Mouse (Mus musculus) T-helper 2 cell (primary cell): ENCODE measurements at regions not wholly inside any gene's neighbourhood (a gene's known extent, or its start where the extent isn't known, plus 50 kb on each side); places are given as distances from the start of the nearest gene placed in this dataset.

ENCODE experiments used
- in situ Hi-C: fragments of 300-600 bp; cut with MboI, MseI; formaldehyde crosslinking; loops from one replicate; pipeline ENCODE4 v1.15.1; 2025; ENCODE audit warnings: high pct_unique_total_duplicates

DNA sequence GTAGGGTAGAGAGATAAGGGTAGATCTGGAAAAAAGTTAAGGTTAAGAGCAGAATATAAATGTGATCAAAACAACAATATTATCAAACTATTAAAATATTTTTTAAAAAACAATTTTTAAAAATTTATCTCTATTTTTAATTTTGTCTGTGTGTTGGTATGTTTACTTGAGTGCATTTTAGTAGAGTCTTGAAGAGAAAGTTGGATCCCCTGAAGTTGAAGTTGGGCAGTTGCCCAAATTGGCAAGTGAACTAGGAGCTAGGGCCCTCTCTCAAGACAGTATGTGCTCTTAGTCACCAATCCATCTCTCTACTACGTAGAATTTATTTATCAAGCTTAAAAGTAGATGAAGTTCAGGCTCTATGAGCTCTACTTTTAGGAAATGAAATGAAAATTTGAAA, 59.9 kb downstream of the Adamts1 start:
- in situ Hi-C loops: no loop called here

DNA sequence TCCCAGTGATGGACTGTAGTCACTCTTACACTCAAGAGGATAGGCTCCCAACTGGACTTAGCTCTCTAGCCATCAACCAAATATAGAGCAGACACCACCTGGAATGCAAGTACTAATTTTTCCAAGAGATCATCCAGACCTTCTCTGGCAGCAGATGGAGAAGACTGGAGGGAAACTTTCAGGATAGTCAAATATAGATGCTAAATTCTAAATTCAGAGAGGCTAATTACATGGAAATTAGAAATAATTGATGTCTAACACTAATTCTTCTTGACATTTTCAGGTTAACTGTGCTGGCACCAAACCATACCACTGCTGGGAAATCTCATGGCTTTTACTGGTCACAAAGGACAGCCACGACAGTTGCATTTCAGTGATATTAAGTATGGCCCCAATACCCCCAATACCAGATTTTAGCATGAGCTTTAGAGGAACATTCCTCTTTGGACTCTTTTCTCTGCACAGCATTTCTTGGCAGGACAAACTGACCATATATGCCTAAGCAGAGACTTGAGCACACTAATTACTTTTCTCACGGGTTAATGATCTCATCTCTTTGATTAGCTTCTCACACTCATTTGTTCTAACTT, 64.2 kb downstream of the Adamts1 start:
- in situ Hi-C loops: no loop called here

DNA sequence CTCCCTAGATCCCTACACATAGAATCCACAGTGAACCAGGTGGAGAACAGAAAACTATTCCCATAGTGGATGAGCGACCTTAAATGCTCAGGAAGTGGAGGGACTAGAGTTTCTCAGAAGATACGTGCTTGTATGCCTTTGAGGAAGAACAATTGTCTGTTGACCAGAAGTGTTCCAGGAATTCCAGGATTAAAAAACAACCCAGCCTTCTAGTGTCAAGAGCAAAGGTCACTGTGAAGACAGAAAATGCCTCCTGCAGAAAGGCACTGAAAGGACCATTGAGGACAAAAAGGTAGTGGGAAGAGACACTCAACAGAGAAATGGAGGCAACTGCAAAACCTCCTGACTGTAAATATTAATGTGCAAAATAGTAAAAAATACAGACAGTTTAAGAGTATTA, 74.9 kb downstream of the Adamts1 start:
- in situ Hi-C loops: no loop called here

DNA sequence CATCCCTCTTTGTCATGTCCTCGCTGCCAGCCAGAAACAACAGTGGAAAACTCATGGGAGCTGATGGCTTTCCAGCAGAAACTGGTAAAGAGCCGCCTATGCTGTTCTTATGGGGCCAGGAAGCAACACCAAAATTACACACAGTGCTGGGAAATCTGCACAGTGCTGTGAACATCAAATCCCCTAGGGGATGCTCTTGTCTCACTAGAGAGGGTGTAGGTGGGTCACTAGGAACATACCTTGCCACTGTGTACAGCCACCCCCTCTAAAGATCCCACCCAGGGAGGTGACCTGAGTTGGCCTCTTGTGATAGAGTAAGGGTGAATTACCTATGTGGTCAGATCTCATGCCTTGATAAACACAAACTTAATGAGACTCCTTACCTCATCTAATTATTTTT, 80.9 kb downstream of the Adamts1 start:
- in situ Hi-C loops: no loop called here

DNA sequence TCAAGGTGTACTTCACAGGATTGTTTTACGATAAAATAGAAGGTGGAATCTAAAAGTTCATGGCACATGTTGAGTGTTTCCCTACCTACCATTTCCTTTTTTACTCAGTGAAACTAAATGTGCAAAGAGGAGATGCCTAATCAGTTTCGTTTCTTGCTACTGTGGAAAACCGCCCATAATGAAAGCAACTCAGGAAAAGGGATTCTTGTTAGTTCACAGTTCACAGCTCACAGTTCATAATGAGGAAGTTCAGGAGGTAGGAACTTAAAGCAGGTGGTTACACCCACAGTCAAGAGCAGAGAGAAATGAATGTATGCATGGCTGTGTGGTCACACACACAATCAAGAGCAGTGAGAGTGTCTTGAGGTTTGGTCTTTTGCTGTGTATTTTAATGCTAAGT, 90.6 kb downstream of the Adamts1 start:
- in situ Hi-C loops: no loop called here

DNA sequence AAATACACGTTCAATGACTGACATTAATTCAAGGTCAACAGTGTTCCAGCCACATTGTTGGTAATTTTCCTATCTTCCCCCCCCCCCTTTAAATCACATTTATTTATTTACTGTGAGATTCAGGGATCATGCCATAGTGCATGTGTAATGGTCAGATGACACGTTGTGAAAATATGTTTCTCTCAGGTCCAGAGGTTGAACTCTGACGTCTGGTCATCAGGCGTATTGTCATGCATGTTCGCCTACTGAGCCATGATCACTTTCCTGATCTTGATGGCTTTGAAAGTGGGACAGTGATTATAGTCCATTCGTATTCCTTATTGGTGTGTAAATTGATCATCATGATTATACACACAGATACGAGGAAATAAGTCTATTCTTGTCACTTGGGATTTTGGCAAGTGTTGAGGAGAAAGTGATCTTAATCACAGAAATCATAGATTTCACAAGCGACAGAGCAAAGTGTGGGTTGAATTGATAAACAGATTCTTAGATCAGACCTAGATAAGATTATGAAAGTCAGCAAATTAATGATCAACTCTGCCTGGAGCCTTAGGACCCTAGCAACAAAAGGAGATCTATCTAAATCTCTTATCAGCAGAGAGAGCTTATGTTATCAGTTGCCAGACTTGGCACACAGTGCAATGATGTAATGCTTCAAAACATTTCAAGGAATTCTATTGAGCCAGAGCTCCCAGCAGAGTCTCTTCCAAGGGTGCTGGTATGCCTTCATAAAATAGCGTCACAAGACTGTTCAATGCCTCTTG, 98.5 kb downstream of the Adamts1 start:
- in situ Hi-C loops: no loop called here

DNA sequence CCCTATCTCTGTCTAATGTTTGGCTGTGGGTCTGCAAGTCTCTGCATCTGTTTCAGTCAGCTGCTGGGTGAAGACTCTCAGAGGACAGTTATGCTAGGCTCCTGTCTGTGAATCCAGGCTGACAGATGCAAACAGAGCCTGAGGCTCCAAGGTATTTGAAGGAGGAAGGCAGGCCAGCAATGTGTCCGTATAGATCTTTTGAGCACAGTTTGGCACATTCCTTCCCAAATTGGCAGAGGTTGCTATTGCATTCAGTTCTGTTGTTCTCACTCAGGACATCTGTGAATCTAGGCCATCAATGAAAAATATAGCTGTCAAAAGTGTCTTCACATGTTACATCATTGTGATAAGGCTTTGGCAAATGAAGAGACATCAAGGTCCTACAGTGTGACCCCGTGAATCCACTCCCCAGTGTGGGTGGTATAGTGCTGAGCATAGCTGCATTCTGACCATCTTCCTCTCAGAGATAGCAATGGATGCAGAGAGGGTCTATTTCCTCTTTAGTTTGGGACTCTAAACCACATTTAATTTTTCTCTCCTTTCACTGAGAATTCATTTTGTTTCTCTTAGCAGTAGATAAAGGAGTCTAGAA, 99.9 kb downstream of the Adamts1 start:
- in situ Hi-C loops: no loop called here

DNA sequence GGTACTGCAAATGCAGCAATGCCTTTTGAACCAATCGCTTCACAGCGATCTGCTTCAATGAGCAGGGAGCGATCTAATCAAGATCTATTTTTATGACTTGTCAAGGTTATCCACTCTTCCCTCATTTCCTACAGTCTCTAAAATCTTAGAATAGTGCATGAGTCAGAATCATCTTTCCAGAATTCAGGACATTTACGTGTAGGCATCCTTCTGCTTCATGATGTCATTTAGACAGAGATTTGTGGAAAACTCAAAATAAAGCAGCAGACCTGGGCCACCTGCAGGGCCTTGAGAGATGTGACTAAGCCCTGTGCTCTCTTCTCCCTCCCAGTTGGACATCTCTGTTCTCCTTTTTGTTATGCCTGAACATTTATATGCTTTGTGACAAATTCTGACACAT, 103.6 kb downstream of the Adamts1 start:
- in situ Hi-C loops: no loop called here

DNA sequence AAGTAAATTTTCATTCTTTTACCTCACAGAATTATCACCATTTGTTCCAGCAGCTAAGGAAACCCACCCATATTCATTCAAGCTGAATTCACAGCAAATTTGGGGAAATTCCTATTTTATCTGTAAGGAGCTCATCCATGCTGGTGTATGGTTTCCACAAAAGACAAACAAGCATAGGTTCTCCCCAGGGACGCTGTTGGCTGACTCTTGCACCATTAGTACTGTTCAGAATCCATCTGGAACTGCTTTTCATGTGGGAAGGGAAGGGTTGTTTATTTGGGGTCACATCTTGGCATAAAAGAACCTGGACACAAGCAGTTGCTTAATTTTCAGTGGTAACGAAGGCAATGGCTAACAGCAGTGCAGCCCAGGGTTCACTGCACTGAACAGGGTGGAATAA, 120.2 kb downstream of the Adamts1 start:
- in situ Hi-C loops: loop anchor here (10.0 kb wide), 1 partner anchor 728 kb away; no protein-coding TSS in a partner anchor

DNA sequence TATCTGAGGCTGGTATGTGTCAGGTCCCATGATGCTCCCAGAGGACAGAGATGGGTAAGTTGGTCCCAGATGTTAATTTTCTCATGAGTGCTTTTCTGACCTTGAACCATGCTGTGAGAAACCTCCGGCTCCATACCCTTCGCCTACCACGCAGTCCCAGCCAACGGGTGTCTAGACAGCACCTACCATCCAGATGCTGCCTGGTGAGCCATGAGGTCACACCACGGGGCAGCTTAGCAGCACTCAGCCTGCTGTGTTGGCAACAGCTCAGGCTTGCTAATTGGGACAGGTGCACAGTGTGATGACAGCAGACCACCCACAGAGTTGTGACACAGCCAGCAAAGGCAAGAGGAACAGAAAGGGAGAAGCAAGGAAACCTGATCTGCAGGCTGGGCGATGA, 122.6 kb downstream of the Adamts1 start:
- in situ Hi-C loops: loop anchor here (10.0 kb wide), 1 partner anchor 726 kb away; no protein-coding TSS in a partner anchor

DNA sequence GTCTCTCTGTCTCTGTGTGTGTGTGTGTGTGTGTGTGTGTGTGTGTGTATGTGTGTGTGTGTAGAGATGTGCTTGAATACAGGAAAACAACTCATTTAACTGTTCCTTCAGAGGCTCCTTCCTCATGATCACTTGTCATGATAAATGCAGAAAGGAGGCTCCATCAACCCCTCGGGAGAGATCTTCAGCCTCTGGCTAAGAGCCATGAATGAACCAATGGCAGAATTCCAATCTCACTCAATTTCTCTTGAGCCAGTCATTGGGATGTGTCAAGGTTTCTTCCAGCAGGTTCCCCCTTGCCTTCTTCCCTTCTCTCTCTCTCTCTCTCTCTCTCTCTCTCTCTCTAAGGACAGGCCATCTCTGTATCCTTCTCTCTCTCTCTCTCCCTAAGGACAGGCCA, 124.1 kb downstream of the Adamts1 start:
- in situ Hi-C loops: no loop called here

DNA sequence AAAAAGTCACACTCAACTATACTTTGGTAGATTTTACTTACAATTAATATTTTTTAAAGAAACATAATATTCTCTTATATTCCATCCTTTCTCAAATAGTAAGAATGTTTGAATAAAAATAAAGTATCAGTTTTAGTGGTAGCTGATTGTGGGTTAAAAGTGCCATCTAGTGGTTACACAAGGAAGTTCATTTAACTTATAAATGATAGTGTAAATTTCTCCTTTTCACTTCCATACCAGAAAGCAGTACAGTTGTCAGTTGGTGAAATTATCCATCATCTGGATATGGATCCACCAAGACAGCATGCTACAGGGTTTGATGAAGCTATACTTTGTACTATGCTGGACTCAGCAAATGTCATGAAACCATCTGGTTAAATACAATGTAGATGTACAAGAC, 124.7 kb downstream of the Adamts1 start:
- in situ Hi-C loops: no loop called here

DNA sequence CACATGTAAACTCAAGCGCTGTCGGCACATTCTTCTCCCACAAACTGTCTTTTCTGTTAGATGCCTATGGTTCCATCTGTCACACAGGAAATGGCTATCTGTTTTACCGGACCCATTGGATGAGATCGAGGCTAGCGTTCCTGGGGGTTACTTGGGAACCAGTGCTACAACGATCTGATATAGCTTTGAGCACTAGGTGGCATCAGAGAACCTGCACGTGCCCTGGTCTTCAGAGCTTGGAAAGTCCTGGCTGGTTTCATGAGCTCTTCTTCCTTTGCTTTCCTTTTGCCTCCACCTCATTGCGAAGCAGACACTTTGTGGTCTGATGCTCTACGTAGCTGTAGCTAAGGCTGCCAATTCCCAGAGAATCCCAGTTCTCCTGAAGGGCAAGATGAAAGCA, 123.8 kb upstream of the Cyyr1 start:
- in situ Hi-C loops: no loop called here

DNA sequence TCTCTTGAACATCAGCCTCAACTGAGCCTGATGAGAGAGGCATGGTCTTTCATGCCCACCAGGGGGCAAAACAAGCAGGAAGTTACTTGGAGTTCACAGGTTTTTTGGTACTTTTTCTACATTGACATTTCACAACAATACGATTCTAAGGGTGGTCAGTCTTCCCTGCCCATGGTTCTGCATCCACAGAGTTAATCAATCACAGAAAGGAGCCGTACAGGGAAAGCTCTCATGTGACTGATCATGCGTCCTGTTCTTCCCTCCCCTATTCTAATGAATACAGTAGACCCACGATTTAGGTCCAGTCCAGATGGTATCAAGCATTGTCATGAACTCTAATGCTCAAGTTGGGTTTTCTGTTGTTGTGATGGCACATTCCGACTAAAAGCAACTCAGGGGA, 115.6 kb upstream of the Cyyr1 start:
- in situ Hi-C loops: no loop called here

DNA sequence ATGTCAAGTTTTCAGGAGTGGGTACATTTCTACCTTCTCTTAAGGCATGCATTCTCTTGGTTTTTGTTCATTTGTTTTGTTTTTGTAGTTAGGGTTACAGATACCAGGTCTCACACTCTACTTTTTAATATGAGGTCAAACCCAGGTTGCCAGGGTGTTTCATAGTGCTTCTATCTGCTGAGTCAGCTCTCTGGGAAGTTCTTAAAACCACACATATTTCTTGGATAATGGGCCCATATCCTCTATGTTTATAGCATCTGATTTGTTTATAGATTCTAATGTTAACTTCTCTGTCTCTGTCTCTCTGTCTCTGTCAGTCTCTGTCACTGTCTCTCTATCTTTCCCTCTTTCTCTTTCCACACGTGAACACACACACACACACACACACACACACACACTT, 114.6 kb upstream of the Cyyr1 start:
- in situ Hi-C loops: no loop called here

DNA sequence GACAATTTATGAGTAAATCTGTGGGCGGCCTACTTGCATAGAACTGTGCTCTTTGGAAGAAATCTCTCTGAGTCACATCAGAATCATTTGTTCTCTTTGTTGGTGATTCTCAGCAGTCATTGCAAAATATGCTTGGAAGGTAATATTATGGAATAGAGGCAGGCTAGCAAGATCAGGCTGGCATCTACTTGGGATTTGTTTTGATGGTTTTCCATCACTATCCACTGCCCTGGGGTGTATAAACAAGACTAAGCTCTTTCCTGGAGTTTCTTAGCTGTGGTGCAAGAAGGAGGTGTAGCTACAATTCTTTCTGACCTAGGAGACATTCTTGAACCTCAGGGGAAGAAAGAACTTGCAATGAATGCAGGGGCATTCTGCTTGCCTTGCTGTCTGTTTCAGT, 96.3 kb upstream of the Cyyr1 start:
- in situ Hi-C loops: no loop called here

DNA sequence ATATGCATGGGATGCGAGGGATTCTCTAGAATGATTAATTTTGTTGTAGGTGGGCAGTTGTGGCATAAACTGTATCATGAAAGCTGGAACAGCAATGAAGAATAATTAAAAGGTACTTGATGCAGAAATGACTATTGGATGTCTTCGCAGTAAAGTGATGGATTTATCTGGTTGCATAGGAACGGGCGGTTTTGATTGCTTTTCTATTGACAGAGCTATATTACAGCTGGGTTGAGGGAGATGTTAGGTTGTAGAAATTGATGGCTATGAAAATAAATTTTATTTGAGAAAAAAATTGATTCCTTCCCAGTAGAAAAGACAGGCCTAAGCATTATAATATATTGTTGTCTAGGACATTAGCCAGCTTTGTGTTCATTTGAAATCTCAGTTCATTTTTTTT, 87.8 kb upstream of the Cyyr1 start:
- in situ Hi-C loops: no loop called here

DNA sequence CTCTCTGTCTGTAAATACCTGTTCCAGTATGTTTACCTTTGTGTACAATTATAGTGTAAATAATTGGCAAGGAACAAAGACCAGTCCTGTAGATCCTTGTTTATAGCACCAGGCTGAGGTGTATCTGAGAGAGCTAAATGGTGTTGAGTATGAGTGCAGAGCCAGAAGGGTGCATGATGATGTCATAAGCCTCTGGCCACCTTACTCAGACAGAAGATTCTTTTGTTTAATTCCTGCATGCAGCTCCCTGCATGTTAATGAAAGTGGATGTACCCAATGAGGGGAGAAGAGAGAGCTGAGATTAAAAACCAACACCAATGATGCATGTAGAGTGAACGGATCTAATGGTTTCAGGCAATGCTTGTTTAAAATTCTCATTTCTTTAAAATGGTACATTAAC, 83.9 kb upstream of the Cyyr1 start:
- in situ Hi-C loops: no loop called here

DNA sequence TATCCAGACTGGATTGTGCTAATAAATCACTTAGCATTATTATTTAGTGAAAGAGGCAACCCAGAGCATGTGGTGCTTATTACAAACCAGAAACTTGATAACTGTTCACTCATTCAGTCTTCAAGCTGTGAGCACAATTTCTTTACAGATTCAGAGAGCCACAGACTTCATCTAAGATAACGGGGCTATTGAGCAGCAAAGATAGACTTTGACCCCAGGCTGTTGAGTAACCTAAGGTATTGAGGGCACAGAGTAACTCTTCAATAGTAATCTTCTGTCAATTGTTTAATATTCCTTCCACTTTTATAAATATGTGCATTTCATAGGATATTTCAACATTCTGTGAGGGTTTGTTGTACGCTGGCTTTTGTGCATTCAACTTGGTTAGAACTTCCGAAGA, 76.5 kb upstream of the Cyyr1 start:
- in situ Hi-C loops: no loop called here

DNA sequence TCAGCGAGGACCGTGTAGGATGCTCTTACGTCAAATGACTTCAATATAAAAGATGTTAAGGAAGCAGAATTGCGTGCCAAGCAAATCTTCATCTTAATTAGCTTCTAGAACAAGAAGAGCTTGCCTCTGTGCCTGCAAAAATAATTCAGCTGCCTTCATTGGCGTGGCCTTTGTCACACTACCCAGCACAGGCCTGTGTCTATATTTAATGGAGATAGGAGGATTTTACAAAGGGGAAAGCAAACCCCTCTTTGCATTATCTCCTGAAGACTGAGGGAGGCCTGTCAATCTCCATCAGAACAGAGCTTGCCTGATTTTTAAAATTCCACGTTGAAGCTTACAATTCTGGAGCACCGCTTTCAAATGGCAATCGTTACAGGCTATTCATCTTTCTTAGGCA, 71.3 kb upstream of the Cyyr1 start:
- in situ Hi-C loops: no loop called here

DNA sequence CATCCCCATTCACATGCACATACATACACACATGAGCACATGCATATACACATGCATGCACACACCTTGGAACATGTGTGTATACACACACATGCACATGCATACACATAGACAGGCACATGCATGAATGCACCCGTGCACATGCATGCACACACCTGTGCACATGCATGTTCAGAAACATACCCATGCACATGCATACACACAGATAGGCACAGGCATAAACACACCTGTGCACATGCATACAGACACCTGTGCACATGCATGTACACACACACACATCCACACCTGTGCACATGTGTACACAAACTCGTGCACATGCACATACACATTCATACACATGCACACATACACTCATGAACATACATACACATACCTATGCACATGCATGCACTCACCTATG, 50.9 kb upstream of the Cyyr1 start:
- in situ Hi-C loops: no loop called here
